Mouse (Mus musculus) right cerebral cortex, adult 18-20 months (tissue): ENCODE data around the gene Rab5c.
A peak's percentile ranks its signal among the peaks of the same experiment; 100 is the strongest.

Experiments used
- DNase-seq: peaks from one replicate; pipeline ENCODE4 v3.0.0; 2022; ENCODE audit warnings: mixed read lengths

Gene Rab5c

GRCm38 (mm10) chr11:100719893-100720292, 18.1 kb downstream of the Rab5c start:
- no peak for DNase-seq

GRCm38 (mm10) chr11:100719312-100719711, 18.7 kb downstream of the Rab5c start:
- peak; percentile 65 for DNase-seq

GRCm38 (mm10) chr11:100718866-100719265, 19.1 kb downstream of the Rab5c start:
- no peak for DNase-seq

- no peak for DNase-seq
Observed at GRCm38 (mm10) chr11:100718462-100718861, 19.6 kb downstream of the Rab5c start.

- peak; percentile 63 for DNase-seq
Observed at GRCm38 (mm10) chr11:100716649-100717048, 21.4 kb downstream of the Rab5c start.

GRCm38 (mm10) chr11:100714948-100715347, 23.1 kb downstream of the Rab5c start:
- DNase-seq = no peak

- DNase-seq = peak; percentile 72
Observed at GRCm38 (mm10) chr11:100714534-100714915, 23.5 kb downstream of the Rab5c start.

GRCm38 (mm10) chr11:100713735-100714533, 24.1 kb downstream of the Rab5c start, which contains the start of gene Hspb9:
Hspb9 (plus strand) TSS chr11:100713850.
- DNase-seq = peak; percentile 74

- no peak for DNase-seq
Observed at GRCm38 (mm10) chr11:100713174-100713573, 24.8 kb downstream of the Rab5c start.

GRCm38 (mm10) chr11:100711783-100712615, 26.0 kb downstream of the Rab5c start, which contains the start of gene Kat2a:
Kat2a (minus strand) TSS chr11:100712465.
- DNase-seq = peak; percentile 92

GRCm38 (mm10) chr11:100710977-100711376, 27.0 kb downstream of the Rab5c start:
- no peak for DNase-seq

GRCm38 (mm10) chr11:100710528-100710927, 27.5 kb downstream of the Rab5c start:
- no peak for DNase-seq

GRCm38 (mm10) chr11:100709201-100709810, 28.7 kb downstream of the Rab5c start:
- no peak for DNase-seq

- DNase-seq = no peak
Observed at GRCm38 (mm10) chr11:100705095-100705747, 32.8 kb downstream of the Rab5c start.

GRCm38 (mm10) chr11:100703851-100704531, 34.0 kb downstream of the Rab5c start, which contains the start of gene Dhx58:
Dhx58 (minus strand) TSS chr11:100704271.
- DNase-seq = no peak

- DNase-seq = no peak
Observed at GRCm38 (mm10) chr11:100703366-100703765, 34.6 kb downstream of the Rab5c start.

GRCm38 (mm10) chr11:100702906-100703305, 35.1 kb downstream of the Rab5c start:
- DNase-seq = no peak

- peak; percentile 56 for DNase-seq
Observed at GRCm38 (mm10) chr11:100702081-100702851, 35.7 kb downstream of the Rab5c start.

GRCm38 (mm10) chr11:100701301-100701700, 36.7 kb downstream of the Rab5c start:
- no peak for DNase-seq

- no peak for DNase-seq
Observed at GRCm38 (mm10) chr11:100700710-100701109, 37.3 kb downstream of the Rab5c start.

GRCm38 (mm10) chr11:100697921-100698320, 40.1 kb downstream of the Rab5c start:
- DNase-seq = no peak
